Mouse (Mus musculus): ENCODE results near the gene Capza1.

Capza1 gene

GRCm38 (mm10) chr3:104788561-104789311 is 75.6 kb downstream of the Capza1 start:
- DNase-seq (ENCODE audit: low spot score in 2 of 2): peak in 1 of 2 experiments; percentile 64

GRCm38 (mm10) chr3:104788075-104788474 is 76.2 kb downstream of the Capza1 start, which contains the start of gene Rhoc:
Gene Rhoc, plus strand, starts transcription at chr3:104788375.
- DNase-seq (ENCODE audit: low spot score in 2 of 2): no peak

DNA sequence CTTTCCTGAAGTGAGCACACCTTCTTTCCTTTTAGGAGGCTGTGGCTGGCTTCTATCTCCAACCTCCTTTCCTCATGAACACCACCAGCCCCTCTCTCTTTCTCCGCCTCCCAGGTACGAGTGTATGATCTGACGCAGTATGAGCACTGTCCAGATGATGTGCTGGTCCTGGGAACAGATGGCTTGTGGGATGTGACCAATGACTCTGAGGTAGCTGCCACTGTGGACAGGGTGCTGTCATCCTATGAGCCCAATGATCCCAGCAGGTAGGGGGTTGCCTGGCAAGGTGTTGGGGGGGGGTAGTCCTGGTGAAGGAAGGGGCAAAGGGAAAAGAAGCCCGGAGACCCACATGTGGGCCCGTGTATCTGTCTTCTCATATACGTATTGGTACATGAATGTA is 79.0 kb downstream of the Capza1 start:
- DNase-seq (ENCODE audit: low spot score in 2 of 2): no peak

- no peak for DNase-seq (ENCODE audit: low spot score in 2 of 2)
Observed at GRCm38 (mm10) chr3:104783971-104784500, 80.3 kb downstream of the Capza1 start.

- no peak for DNase-seq (ENCODE audit: low spot score in 2 of 2)
Observed at GRCm38 (mm10) chr3:104782061-104782681, 82.1 kb downstream of the Capza1 start.

GRCm38 (mm10) chr3:104781471-104781903 is 82.8 kb downstream of the Capza1 start, which contains the start of gene Fam19a3:
Gene Fam19a3, minus strand, starts transcription at chr3:104781840.
- no peak for DNase-seq (ENCODE audit: low spot score in 2 of 2)

DNA sequence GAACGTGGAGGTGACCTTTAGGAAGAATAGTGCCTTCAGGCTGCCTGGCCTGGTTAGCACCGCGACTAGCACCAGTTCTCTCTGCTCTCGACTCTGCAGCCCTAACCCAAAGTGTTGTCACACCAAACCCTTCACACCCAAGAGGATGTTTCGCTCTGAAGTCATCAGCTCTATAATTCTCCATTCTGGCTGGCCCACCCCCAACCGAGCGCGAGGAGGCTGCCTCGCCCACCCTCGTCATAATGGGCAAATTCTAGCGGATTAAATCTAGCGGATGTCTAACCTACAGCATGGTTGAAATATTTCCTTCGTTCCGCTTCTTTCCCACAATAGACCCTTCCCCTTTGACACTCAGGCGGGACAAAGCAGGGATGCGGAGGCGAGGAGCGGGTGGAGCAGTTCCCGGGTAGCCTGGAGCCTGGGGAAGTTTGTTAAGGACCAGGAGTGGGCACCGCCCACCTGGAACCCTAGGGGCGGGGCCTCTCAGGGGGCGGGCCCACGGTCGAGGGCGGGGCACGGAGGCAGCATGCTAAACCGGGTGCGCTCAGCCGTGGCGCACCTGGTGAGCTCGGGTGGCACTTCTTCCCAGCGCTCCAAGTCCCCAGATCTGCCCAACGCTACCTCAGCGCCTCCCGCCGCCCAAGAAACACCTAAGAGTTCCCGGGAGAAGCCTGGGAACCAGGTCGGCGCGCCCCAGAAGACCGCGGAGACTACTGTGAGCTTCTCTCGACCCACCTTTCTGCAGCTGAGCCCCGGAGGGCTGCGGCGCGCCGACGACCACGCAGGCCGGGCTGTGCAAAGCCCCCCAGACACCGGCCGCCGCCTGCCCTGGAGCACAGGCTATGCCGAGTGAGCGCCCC is 83.5 kb downstream of the Capza1 start, which contains the start of gene Ppm1j:
TSS of gene Ppm1j (plus strand) at position 496 of the 860 bp plus-strand sequence.
- DNase-seq (ENCODE audit: low spot score in 2 of 2): no peak

DNA sequence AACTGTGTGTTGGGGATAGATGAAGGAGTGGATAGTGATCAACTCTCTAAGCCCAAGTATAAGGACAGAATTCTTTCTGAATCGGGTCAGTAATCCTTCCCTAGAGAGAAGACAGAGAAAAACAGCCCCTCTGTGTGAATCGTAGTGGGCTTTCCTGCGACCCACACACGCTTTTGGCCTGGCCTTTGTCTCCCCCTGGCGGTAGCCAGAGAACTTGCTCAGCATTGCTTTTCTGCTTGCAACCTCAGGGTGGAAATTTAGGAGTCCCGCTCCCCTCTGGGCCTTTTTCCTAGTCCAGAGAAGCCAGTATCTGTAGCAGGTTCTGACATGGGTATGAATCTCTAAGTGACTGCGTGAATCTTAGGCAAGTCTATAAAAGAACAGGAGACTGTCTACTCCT is 84.4 kb downstream of the Capza1 start:
- DNase-seq (ENCODE audit: low spot score in 2 of 2): no peak

DNA sequence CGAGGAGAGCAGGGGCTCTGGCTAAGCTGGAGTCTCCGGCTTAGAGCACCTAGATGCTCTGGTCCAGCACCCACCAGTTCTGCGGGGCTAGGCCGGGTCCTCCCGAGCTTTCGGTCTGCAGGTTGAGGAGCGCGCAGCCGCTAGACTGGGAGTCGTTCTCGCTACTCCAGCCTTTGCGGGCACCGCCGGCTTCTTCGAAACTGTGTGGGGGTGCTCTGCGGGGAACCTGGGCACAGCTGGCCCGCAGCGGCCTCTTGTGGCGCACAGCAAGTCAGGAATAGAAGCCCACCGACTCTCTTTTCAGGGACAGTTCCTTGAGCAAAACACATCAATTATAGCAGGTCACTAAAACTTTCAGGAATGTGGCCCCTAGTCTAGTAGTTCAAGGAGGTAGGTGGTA is 87.0 kb downstream of the Capza1 start:
- DNase-seq (ENCODE audit: low spot score in 2 of 2): no peak

- no peak for DNase-seq (ENCODE audit: low spot score in 2 of 2)
Observed at GRCm38 (mm10) chr3:104773301-104773700, 91.0 kb downstream of the Capza1 start.

All from left cerebral cortex, adult 9 months (tissue).